In genomic region chr2:127319071-127319470, GRCm38 (mm10) we compare ENCODE assay signal across 26 mouse cellular contexts. TPM values are rescaled to one million over a fixed set of nuclear protein-coding genes. Genes with fewer than 3 reads are reported as not detected.
A peak's percentile ranks its signal among the peaks of the same experiment; 100 is the strongest.
DNase-seq lines count a peak whose midpoint lies in the region; ATAC-seq lines count a peak whose summit lies in the region.
"Had no signal": no experiment of that assay in that cellular context is flagged by ENCODE, and none has a peak within 500 bp of the region (broad histone marks: within the 10 kb centered on the region; RNA-seq: fewer than 3 reads in every experiment).

No protein-coding gene starts in this region.

- H3K36me3 ChIP-seq in midbrain, embryonic 13.5 days = no peaks in the 10 kb centered on the region
- H3K36me3 ChIP-seq: embryonic facial prominence, embryonic 10.5 days; heart, embryonic 13.5 days; hindbrain, embryonic 12.5 days; intestine, embryonic 15.5 days had no signal

- no peaks in the 10 kb centered on the region for H3K27me3 ChIP-seq in midbrain, embryonic 13.5 days
- H3K27me3 ChIP-seq: CH12.LX; forebrain, embryonic 13.5 days; heart, embryonic 13.5 days; hindbrain, embryonic 12.5 days; intestine, embryonic 15.5 days; Patski had no signal

- no peak overlapping the region for H3K9ac ChIP-seq in midbrain, embryonic 13.5 days (replicated peaks)
- H3K9ac ChIP-seq: forebrain, embryonic 13.5 days; forebrain, postnatal 0 days; heart, embryonic 13.5 days; hindbrain, embryonic 12.5 days; intestine, embryonic 15.5 days had no signal

- H3K4me2 ChIP-seq in midbrain, embryonic 13.5 days (replicated peaks) = no peak overlapping the region
- H3K4me2 ChIP-seq: forebrain, embryonic 13.5 days; heart, embryonic 13.5 days; hindbrain, embryonic 12.5 days; intestine, embryonic 15.5 days had no signal

- no peaks in the 10 kb centered on the region for H3K9me3 ChIP-seq in midbrain, embryonic 13.5 days
- H3K9me3 ChIP-seq: embryonic facial prominence, embryonic 10.5 days; forebrain, embryonic 13.5 days; heart, embryonic 13.5 days; hindbrain, embryonic 12.5 days; intestine, embryonic 15.5 days had no signal

- WGBS in midbrain, embryonic 13.5 days = 82% methylated on average over 4 of the region's 4 CpGs

- H3K4me3 ChIP-seq in midbrain, embryonic 13.5 days (replicated peaks) = no peak overlapping the region
- H3K4me3 ChIP-seq: embryonic facial prominence, embryonic 10.5 days; forebrain, embryonic 13.5 days; heart, embryonic 13.5 days; hindbrain, embryonic 12.5 days; intestine, embryonic 15.5 days had no signal

- peak; percentile 54 for DNase-seq in thymus, postnatal 0 days (ENCODE audit: low spot score)
- no peak for DNase-seq in thymus, postnatal 10 days (ENCODE audit: low spot score in 2 of 2)
- peak; percentile 83 for DNase-seq in induced T-regulatory cell, adult 2 months (ENCODE audit: low read depth)
- DNase-seq in heart, postnatal 4 days = no peak
- DNase-seq in c-Kit-positive CD71-positive TER-119-positive erythroid progenitor cells, embryonic 14.5 days (ENCODE audit: low spot score) = no peak
- DNase-seq: adrenal gland, adult 8-10 months; cerebellum, adult 11-12 months; cerebellum, adult 9-11 months; forebrain, postnatal 0 days; gastrocnemius, postnatal 36 days; heart, adult 11 months; heart, postnatal 36 days had no signal

- H3K27ac ChIP-seq in midbrain, embryonic 13.5 days = no peak overlapping the region
- H3K27ac ChIP-seq: embryonic facial prominence, embryonic 10.5 days; forebrain, embryonic 13.5 days; heart, embryonic 13.5 days; hindbrain, embryonic 12.5 days; intestine, embryonic 15.5 days had no signal

- ATAC-seq in CD4-positive, CD25-positive, alpha-beta regulatory T cell, adult 4 months = peak; percentile 16
- ATAC-seq in midbrain, embryonic 13.5 days = no peak
- ATAC-seq: forebrain, embryonic 13.5 days; forebrain, postnatal 0 days; hindbrain, embryonic 16.5 days; intestine, embryonic 15.5 days; Patski had no signal

- no peaks in the 10 kb centered on the region for H3K4me1 ChIP-seq in midbrain, embryonic 13.5 days (replicated peaks)
- H3K4me1 ChIP-seq: forebrain, embryonic 13.5 days; hindbrain, embryonic 12.5 days; intestine, embryonic 15.5 days had no signal

RNA-seq across cellular contexts. Expression of gene Dusp2, which starts 16.9 kb away (rescaled TPM):
- polyA plus RNA-seq in thymus, postnatal 0 days (2015; fragmentation: Nextera tagmentation; extraction: Ambion mirVana) = 145 and 188 TPM in 2 replicates
- 10 to 100 TPM; 20.1 to 45.4 TPM for polyA plus RNA-seq in CD4-positive, CD25-positive, alpha-beta regulatory T cell, adult 4 months (2017; shearing (Covaris generic))
- 4.3 and 4.4 TPM in 2 replicates for polyA plus RNA-seq in midbrain, embryonic 13.5 days (2015; fragmentation: Nextera tagmentation; extraction: Ambion mirVana)
- total RNA-seq in heart, postnatal 4 days (2021) = 1 to 10 TPM; 3.3 to 3.7 TPM

RNA-seq across cellular contexts. Expression of gene Astl, which starts 19.4 kb away (rescaled TPM):
- 0.14 and 0.39 TPM in 2 replicates for polyA plus RNA-seq in thymus, postnatal 0 days (2015; fragmentation: Nextera tagmentation; extraction: Ambion mirVana)
- polyA plus RNA-seq in CD4-positive, CD25-positive, alpha-beta regulatory T cell, adult 4 months (2017; shearing (Covaris generic)) = under 1 TPM; 0.22 to 0.42 TPM
- polyA plus RNA-seq in midbrain, embryonic 13.5 days (2015; fragmentation: Nextera tagmentation; extraction: Ambion mirVana) = not detected in 2 replicates
- not detected for total RNA-seq in heart, postnatal 4 days (2021)
- total RNA-seq: adrenal gland, adult 8-10 months; adrenal gland, postnatal 4 days; forebrain, postnatal 0 days; gastrocnemius, adult 18-20 months; gastrocnemius, postnatal 36 days; heart, postnatal 36 days had no signal
- polyA plus RNA-seq: brain, embryonic 14.5 days; forebrain, embryonic 13.5 days; forebrain, postnatal 0 days; heart, embryonic 13.5 days; heart, postnatal 0 days; hindbrain, embryonic 12.5 days; hindbrain, embryonic 16.5 days; intestine, embryonic 15.5 days; Patski had no signal

RNA-seq across cellular contexts. Expression of gene Adra2b, which starts 43.9 kb away (rescaled TPM):
- 0.47 and 0.50 TPM in 2 replicates for polyA plus RNA-seq in thymus, postnatal 0 days (2015; fragmentation: Nextera tagmentation; extraction: Ambion mirVana)
- polyA plus RNA-seq in CD4-positive, CD25-positive, alpha-beta regulatory T cell, adult 4 months (2017; shearing (Covaris generic)) = not detected
- polyA plus RNA-seq in midbrain, embryonic 13.5 days (2015; fragmentation: Nextera tagmentation; extraction: Ambion mirVana) = 0.12 and 0.15 TPM in 2 replicates
- total RNA-seq in heart, postnatal 4 days (2021) = under 1 TPM; 0.32 to 0.33 TPM
- polyA plus RNA-seq: Patski had no signal

RNA-seq across cellular contexts. Expression of gene Stard7, which starts 49.1 kb away (rescaled TPM):
- 56.7 and 61.8 TPM in 2 replicates for polyA plus RNA-seq in thymus, postnatal 0 days (2015; fragmentation: Nextera tagmentation; extraction: Ambion mirVana)
- polyA plus RNA-seq in CD4-positive, CD25-positive, alpha-beta regulatory T cell, adult 4 months (2017; shearing (Covaris generic)) = 10 to 100 TPM; 28.4 to 32.1 TPM
- polyA plus RNA-seq in midbrain, embryonic 13.5 days (2015; fragmentation: Nextera tagmentation; extraction: Ambion mirVana) = 77.9 and 83.5 TPM in 2 replicates
- 100 to 1,000 TPM; 188 to 203 TPM for total RNA-seq in heart, postnatal 4 days (2021)

Comparison
In these comparisons a context has a peak if more than half of its experiments do, and no peak if none do; other contexts are left out.
1. DNase-seq: peak in thymus, postnatal 0 days (single experiment) and induced T-regulatory cell, adult 2 months (single experiment); none in thymus, postnatal 10 days (0 of 2), heart, postnatal 4 days (single experiment) and c-Kit-positive CD71-positive TER-119-positive erythroid progenitor cells, embryonic 14.5 days (single experiment).